Mouse (Mus musculus): ENCODE data around the gene Mogat2.

DNA sequence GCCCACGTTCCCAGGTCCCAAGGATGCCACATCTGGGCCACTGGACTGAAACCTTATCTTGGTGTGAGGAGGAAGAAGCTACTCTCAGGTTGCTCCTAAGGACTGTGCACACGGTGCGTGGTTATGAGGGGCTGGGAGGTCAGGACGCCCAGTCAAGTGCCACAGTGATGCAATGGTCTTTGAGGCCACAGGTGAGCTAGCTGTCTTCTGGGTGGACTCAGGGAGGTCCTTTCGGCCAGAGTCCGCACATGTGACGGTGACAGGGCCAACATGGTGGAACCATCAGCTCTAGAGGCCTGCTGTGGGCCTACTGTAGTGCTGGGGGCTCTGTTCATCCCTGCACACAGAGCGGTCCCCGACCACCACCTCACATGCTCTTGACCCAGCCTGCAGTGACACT is 62.8 kb downstream of the Mogat2 start:
- TF ChIP-seq CTCF (conservative IDR thresholded peaks at IDR 0.05; ENCODE audit: low read length) = no peak
- no peak for TF ChIP-seq POU5F1 (IDR thresholded peaks at IDR 0.05; ENCODE audit: borderline replicate concordance, low read length)
- no peak for TF ChIP-seq NANOG (IDR thresholded peaks at IDR 0.05; ENCODE audit: borderline replicate concordance, low read length)
